15 mouse cellular contexts compared by ENCODE assay signal in genomic region chr9:97672224-97672623, GRCm38 (mm10).
A peak's percentile ranks its signal among the peaks of the same experiment; 100 is the strongest.
DNase-seq lines count a peak whose midpoint lies in the region; ATAC-seq lines count a peak whose summit lies in the region.
"Had no signal": no experiment of that assay in that cellular context is flagged by ENCODE, and none has a peak within 500 bp of the region (broad histone marks: within the 10 kb centered on the region; RNA-seq: fewer than 3 reads in every experiment).

No protein-coding gene starts in this region.

- peak; percentile 56 for DNase-seq in hindbrain, embryonic 10.5 days (ENCODE audit: low spot score)
- DNase-seq in retina, embryonic 14.5 days (ENCODE audit: low spot score): peak; percentile 68
- no peak for DNase-seq in retina, postnatal 1 day
- peak; percentile 33 for DNase-seq in forebrain, embryonic 14.5 days (ENCODE audit: low spot score)
- DNase-seq in left cerebral cortex, adult 11 months (ENCODE audit: low spot score): no peak
- DNase-seq: adrenal gland, postnatal 36 days; B cell, adult 2 months; cerebellum, adult 9-11 months; lung, embryonic 14.5 days; lung, postnatal 4 days had no signal

- H3K36me3 ChIP-seq in hindbrain, embryonic 10.5 days: no peaks in the 10 kb centered on the region
- no peaks in the 10 kb centered on the region for H3K36me3 ChIP-seq in hindbrain, embryonic 13.5 days
- no peaks in the 10 kb centered on the region for H3K36me3 ChIP-seq in forebrain, embryonic 14.5 days (ENCODE audit: control insufficient read depth, insufficient read depth, low read length)
- H3K36me3 ChIP-seq: liver, embryonic 12.5 days had no signal

- no peak overlapping the region for H3K4me2 ChIP-seq in hindbrain, embryonic 13.5 days
- H3K4me2 ChIP-seq in forebrain, embryonic 14.5 days (ENCODE audit: low read length): no peak overlapping the region
- H3K4me2 ChIP-seq: liver, embryonic 12.5 days; lung, embryonic 14.5 days had no signal

- no peak overlapping the region for H3K9ac ChIP-seq in hindbrain, embryonic 13.5 days
- H3K9ac ChIP-seq in forebrain, embryonic 14.5 days (ENCODE audit: low read length): no peak overlapping the region
- H3K9ac ChIP-seq: liver, embryonic 12.5 days; lung, embryonic 14.5 days had no signal

- H3K4me1 ChIP-seq in hindbrain, embryonic 10.5 days (replicated peaks): peaks cover 35% of the 10 kb centered on the region
- H3K4me1 ChIP-seq in hindbrain, embryonic 13.5 days (replicated peaks): peaks cover 10% of the 10 kb centered on the region
- peaks cover 2% of the 10 kb centered on the region; the same call in 1 of the 2 replicates for H3K4me1 ChIP-seq in forebrain, embryonic 14.5 days (ENCODE audit: control insufficient read depth, insufficient read depth, low read length)
- H3K4me1 ChIP-seq: liver, embryonic 12.5 days had no signal

- H3K9me3 ChIP-seq in hindbrain, embryonic 10.5 days: no peaks in the 10 kb centered on the region
- H3K9me3 ChIP-seq in hindbrain, embryonic 13.5 days: no peaks in the 10 kb centered on the region
- no peaks in the 10 kb centered on the region for H3K9me3 ChIP-seq in forebrain, embryonic 14.5 days (replicated peaks; ENCODE audit: control insufficient read depth, low read length)
- H3K9me3 ChIP-seq: liver, embryonic 12.5 days had no signal

- ATAC-seq in hindbrain, embryonic 13.5 days (ENCODE audit: low FRiP score): no peak
- ATAC-seq in forebrain, embryonic 14.5 days: peak; percentile 46; the same call in 1 of the 2 replicates
- ATAC-seq in erythroid progenitor cell, adult 5-6 weeks (replicated peaks; ENCODE audit: low FRiP score, poor library complexity, severe bottlenecking): no peak
- ATAC-seq: intestine, postnatal 0 days; liver, embryonic 12.5 days had no signal

- no peak overlapping the region for H3K4me3 ChIP-seq in hindbrain, embryonic 10.5 days
- H3K4me3 ChIP-seq in hindbrain, embryonic 13.5 days: no peak overlapping the region
- no peak overlapping the region for H3K4me3 ChIP-seq in forebrain, embryonic 14.5 days (ENCODE audit: low read depth, low read length)
- H3K4me3 ChIP-seq: erythroblast, embryonic 14.5 days; liver, embryonic 12.5 days had no signal

- 7% methylated on average over 1 of the region's 1 CpGs for WGBS in hindbrain, embryonic 10.5 days
- WGBS in hindbrain, embryonic 13.5 days: 13% methylated on average over 1 of the region's 1 CpGs
- WGBS in forebrain, embryonic 14.5 days: 0% methylated on average over 1 of the region's 1 CpGs

- no peak overlapping the region for H3K27ac ChIP-seq in hindbrain, embryonic 10.5 days
- H3K27ac ChIP-seq in hindbrain, embryonic 13.5 days: no peak overlapping the region
- H3K27ac ChIP-seq in forebrain, embryonic 14.5 days (ENCODE audit: low read depth, low read length): no peak overlapping the region
- H3K27ac ChIP-seq: liver, embryonic 12.5 days had no signal

- H3K27me3 ChIP-seq in hindbrain, embryonic 10.5 days (ENCODE audit: insufficient read depth, poor library complexity, severe bottlenecking): peaks cover 70% of the 10 kb centered on the region
- H3K27me3 ChIP-seq in hindbrain, embryonic 13.5 days: no peaks in the 10 kb centered on the region
- H3K27me3 ChIP-seq in forebrain, embryonic 14.5 days (replicated peaks; ENCODE audit: control insufficient read depth, insufficient read depth, low read length): no peaks in the 10 kb centered on the region
- H3K27me3 ChIP-seq: liver, embryonic 12.5 days had no signal

Comparison
In these comparisons a context has a peak if more than half of its experiments do, and no peak if none do; other contexts are left out.
1. DNase-seq: peak in hindbrain, embryonic 10.5 days (single experiment), retina, embryonic 14.5 days (single experiment) and forebrain, embryonic 14.5 days (single experiment); none in retina, postnatal 1 day (single experiment) and left cerebral cortex, adult 11 months (single experiment).